Mouse (Mus musculus) mammary gland, adult 2 months (tissue): Measurements from ENCODE around the gene Mup13. TPM values are rescaled to one million over a fixed set of nuclear protein-coding genes. Genes with fewer than 3 reads are reported as not detected.

Source experiments
- polyA plus RNA-seq: library from polyadenylated mRNA; depleted of rRNA; stranded (reverse); fragments of >200 nt; gene quantifications from 2 replicates; pipeline ENCODE4 v1.2.3, GENCODE M21; 2012; ENCODE audit warnings: low replicate concordance; rRNA removed

Mup13 gene
- polyA plus RNA-seq = 0.60 TPM in 1 of 2 replicates, not detected in the other

DNA sequence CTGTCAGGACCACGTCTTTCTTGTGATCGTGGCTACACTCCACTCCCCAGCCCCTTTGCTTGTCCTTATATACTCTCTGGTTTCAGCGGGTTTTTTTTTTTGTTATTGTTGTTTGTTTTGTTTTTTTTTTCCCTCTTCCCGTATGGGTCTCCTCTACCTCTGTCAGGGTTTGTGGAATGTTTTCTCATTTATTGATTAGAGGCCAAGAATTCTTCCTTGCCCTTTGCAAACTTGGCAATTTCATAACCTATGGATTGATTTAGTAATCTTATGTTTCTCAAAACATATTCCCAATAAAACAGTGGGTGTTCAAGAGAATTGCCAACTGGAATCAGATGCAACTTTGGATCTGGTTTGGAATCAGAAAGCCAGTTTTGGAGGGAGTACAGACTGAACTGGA is at the start of gene Mup13:
Mup13 (minus strand) TSS at position 101 of the 400 bp plus-strand sequence.

Other genes starting within 250 kb of the Mup13 start
- gene Mup14, start 75.7 kb upstream of the Mup13 start, polyA plus RNA-seq = 98.9 and 208 TPM in 2 replicates
- gene Mup15, start 211.5 kb upstream of the Mup13 start, polyA plus RNA-seq = 0.49 and 2.0 TPM in 2 replicates